Mouse (Mus musculus): ENCODE measurements at regions not wholly inside any gene's neighbourhood (a gene's known extent, or its start where the extent isn't known, plus 50 kb on each side); places are given as distances from the start of the nearest gene placed in this dataset.

GRCm38 (mm10) chr11:15981547-15981946, 276.0 kb upstream of the Vstm2a start:
- H3K4me2 ChIP-seq (ENCODE audit: insufficient read depth, low read depth, poor library complexity, severe bottlenecking), result no peak overlapping the region
- H3K27ac ChIP-seq (ENCODE audit: insufficient read depth, low read depth), result no peak overlapping the region
- dilution Hi-C loops (cut with MboI; ENCODE audit: extremely low pct_ligation_motif_present, extremely low pct_unique_long_range_greater_than_20kb, low sequenced_read_pairs) (no loop called here), in situ Hi-C loops (cut with MboI; ENCODE audit: low pct_ligation_motif_present, low pct_unique_long_range_greater_than_20kb, low sequenced_read_pairs) (no loop called here)
- H3K79me2 ChIP-seq (replicated peaks; ENCODE audit: control insufficient read depth, extremely low read depth, insufficient read depth, poor library complexity, severe bottlenecking), result no peaks in the 10 kb centered on the region
- peaks cover 2 to 68% of the 10 kb centered on the region in 2 experiments; a peak in 2 of 4 replicates for H3K4me1 ChIP-seq (ENCODE audit: control insufficient read depth in 1 of 2, insufficient read depth in 2 of 2)
- peak; percentile 40 for DNase-seq (ENCODE audit: extremely low read depth)
- TF ChIP-seq ZC3H11A (IDR thresholded peaks at IDR 0.05; ENCODE audit: low read depth, low read length) (no peak), ETS1 (conservative IDR thresholded peaks at IDR 0.05; ENCODE audit: low read depth, low read length) (no peak), SMC3 (IDR thresholded peaks at IDR 0.05; ENCODE audit: low read depth, low read length) (no peak), CHD2 (IDR thresholded peaks at IDR 0.05; ENCODE audit: low read length) (no peak), E2F4 (IDR thresholded peaks at IDR 0.05; ENCODE audit: insufficient replicate concordance, low read depth, low read length) (no peak), BHLHE40 (IDR thresholded peaks at IDR 0.05; ENCODE audit: low read depth, low read length) (peak; percentile 45), RCOR1 (conservative IDR thresholded peaks at IDR 0.05; ENCODE audit: low read depth, low read length) (no peak)
- H3K27me3 ChIP-seq (replicated peaks), result no peaks in the 10 kb centered on the region
- no peak overlapping the region for H3K4me3 ChIP-seq (replicated peaks in 1 of 3; ENCODE audit: low read depth in 2 of 3, low read length in 2 of 3, poor library complexity in 1 of 3)
- H3K9me3 ChIP-seq (replicated peaks; ENCODE audit: low read length), result no peaks in the 10 kb centered on the region
- no peaks in the 10 kb centered on the region for H3K36me3 ChIP-seq (replicated peaks in 1 of 2; ENCODE audit: control insufficient read depth in 1 of 2, insufficient read depth in 1 of 2, low read length in 1 of 2)
- H3K9ac ChIP-seq (ENCODE audit: insufficient read depth, low read depth), result no peak overlapping the region

- H3K27ac ChIP-seq (ENCODE audit: insufficient read depth, low read depth), result no peak overlapping the region
- H3K27me3 ChIP-seq (replicated peaks), result no peaks in the 10 kb centered on the region
- dilution Hi-C loops (cut with MboI; ENCODE audit: extremely low pct_ligation_motif_present, extremely low pct_unique_long_range_greater_than_20kb, low sequenced_read_pairs), result no loop called here
- H3K4me1 ChIP-seq (ENCODE audit: control insufficient read depth in 1 of 2, insufficient read depth in 2 of 2), result peaks cover 2 to 65% of the 10 kb centered on the region in 2 experiments; a peak in 2 of 4 replicates
- H3K4me2 ChIP-seq (ENCODE audit: insufficient read depth, low read depth, poor library complexity, severe bottlenecking), result no peak overlapping the region
- peak; percentile 60 for DNase-seq (ENCODE audit: extremely low read depth)
- no peaks in the 10 kb centered on the region for H3K9me3 ChIP-seq (replicated peaks; ENCODE audit: low read length)
- in situ Hi-C loops (cut with MboI; ENCODE audit: low pct_ligation_motif_present, low pct_unique_long_range_greater_than_20kb, low sequenced_read_pairs), result no loop called here
- H3K9ac ChIP-seq (ENCODE audit: insufficient read depth, low read depth), result no peak overlapping the region
- no peaks in the 10 kb centered on the region for H3K36me3 ChIP-seq (replicated peaks in 1 of 2; ENCODE audit: control insufficient read depth in 1 of 2, insufficient read depth in 1 of 2, low read length in 1 of 2)
- no peaks in the 10 kb centered on the region for H3K79me2 ChIP-seq (replicated peaks; ENCODE audit: control insufficient read depth, extremely low read depth, insufficient read depth, poor library complexity, severe bottlenecking)
- H3K4me3 ChIP-seq (replicated peaks in 1 of 3; ENCODE audit: low read depth in 2 of 3, low read length in 2 of 3, poor library complexity in 1 of 3), result no peak overlapping the region
- TF ChIP-seq ZMIZ1 (IDR thresholded peaks at IDR 0.05; ENCODE audit: low read depth, low read length) (no peak), JUND (conservative IDR thresholded peaks at IDR 0.05; ENCODE audit: low read depth, low read length) (no peak), ZNF384 (IDR thresholded peaks at IDR 0.05; ENCODE audit: low read depth, low read length) (no peak), MXI1 (IDR thresholded peaks at IDR 0.05; ENCODE audit: low read depth, low read length) (no peak), USF1 (IDR thresholded peaks at IDR 0.05; ENCODE audit: low read depth, low read length) (no peak), JUN (IDR thresholded peaks at IDR 0.05; ENCODE audit: insufficient read depth, low read depth, low read length) (no peak), NRF1 (IDR thresholded peaks at IDR 0.05; ENCODE audit: low read depth, low read length) (no peak), MAX (IDR thresholded peaks at IDR 0.05; ENCODE audit: low read length) (no peak), EP300 (IDR thresholded peaks at IDR 0.05; ENCODE audit: low read length) (no peak)
Observed at GRCm38 (mm10) chr11:15984517-15984916, 273.0 kb upstream of the Vstm2a start.

Measured in CH12.LX (cell line).